24 mouse cellular contexts compared by ENCODE assay signal in the genomic region with DNA sequence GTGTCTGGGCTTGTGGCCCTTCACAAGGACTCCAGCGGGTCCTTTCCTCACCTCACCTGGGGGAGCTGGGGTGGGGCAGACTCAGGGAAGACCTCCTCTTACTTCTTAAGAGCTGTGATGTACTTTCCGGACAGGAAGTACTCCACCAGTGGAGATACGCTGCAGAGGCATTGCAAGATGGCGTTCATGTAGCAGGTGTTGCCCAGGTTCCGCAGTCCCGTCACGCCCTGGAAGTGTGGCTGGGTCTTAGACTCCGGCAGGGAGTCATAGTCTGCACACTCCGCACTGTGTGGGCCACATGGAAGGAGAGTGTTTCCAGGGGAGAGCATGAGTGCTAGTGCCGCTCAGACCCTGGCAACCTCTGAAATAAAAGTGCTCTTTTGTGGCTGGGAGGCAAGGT. TPM values are rescaled to one million over a fixed set of nuclear protein-coding genes. Genes with fewer than 3 reads are reported as not detected.
"Had no signal": no experiment of that assay in that cellular context is flagged by ENCODE, and none has a peak within 500 bp of the region (broad histone marks: within the 10 kb centered on the region; RNA-seq: fewer than 3 reads in every experiment).

No protein-coding gene starts in this region.

- H3K27ac ChIP-seq: heart, adult 2 months; heart, embryonic 13.5 days; heart, embryonic 15.5 days; hindbrain, embryonic 13.5 days; hindbrain, embryonic 15.5 days; hindbrain, postnatal 0 days; intestine, embryonic 15.5 days; layer of hippocampus, adult 2 months; left cerebral cortex, adult 2 months; limb, embryonic 13.5 days; limb, embryonic 15.5 days; liver, embryonic 12.5 days; liver, embryonic 14.5 days had no signal

- H3K4me3 ChIP-seq: heart, adult 2 months; heart, embryonic 13.5 days; heart, embryonic 15.5 days; hindbrain, embryonic 13.5 days; hindbrain, embryonic 15.5 days; intestine, embryonic 15.5 days; layer of hippocampus, adult 2 months; left cerebral cortex, adult 2 months; limb, embryonic 13.5 days; limb, embryonic 15.5 days; liver, embryonic 12.5 days had no signal

- ATAC-seq: hindbrain, postnatal 0 days; intestine, embryonic 15.5 days; intestine, postnatal 0 days; liver, embryonic 12.5 days had no signal

- H3K27me3 ChIP-seq: heart, embryonic 13.5 days; heart, embryonic 15.5 days; hindbrain, embryonic 13.5 days; hindbrain, embryonic 15.5 days; intestine, embryonic 15.5 days; limb, embryonic 13.5 days; limb, embryonic 15.5 days; liver, embryonic 12.5 days had no signal

- H3K4me1 ChIP-seq: heart, embryonic 13.5 days; heart, embryonic 15.5 days; hindbrain, embryonic 13.5 days; hindbrain, embryonic 15.5 days; intestine, embryonic 15.5 days; limb, embryonic 15.5 days; liver, embryonic 12.5 days had no signal

- DNase-seq: gastrocnemius, postnatal 14 days; gastrocnemius, postnatal 36 days; heart, adult 2 months; heart, postnatal 14 days; heart, postnatal 36 days; kidney, adult 18-20 months; kidney, adult 8-10 months; kidney, postnatal 10 days; kidney, postnatal 25 days; kidney, postnatal 4 days had no signal

- H3K36me3 ChIP-seq: heart, embryonic 13.5 days; heart, embryonic 15.5 days; hindbrain, embryonic 13.5 days; hindbrain, embryonic 15.5 days; intestine, embryonic 15.5 days; limb, embryonic 13.5 days; limb, embryonic 15.5 days; liver, embryonic 12.5 days had no signal

RNA-seq across cellular contexts. Expression of a gene that starts 3.0 kb away (rescaled TPM):
- total RNA-seq: gastrocnemius, adult 8-10 months; heart, adult 2 months; heart, postnatal 36 days had no signal
